In the genomic region with DNA sequence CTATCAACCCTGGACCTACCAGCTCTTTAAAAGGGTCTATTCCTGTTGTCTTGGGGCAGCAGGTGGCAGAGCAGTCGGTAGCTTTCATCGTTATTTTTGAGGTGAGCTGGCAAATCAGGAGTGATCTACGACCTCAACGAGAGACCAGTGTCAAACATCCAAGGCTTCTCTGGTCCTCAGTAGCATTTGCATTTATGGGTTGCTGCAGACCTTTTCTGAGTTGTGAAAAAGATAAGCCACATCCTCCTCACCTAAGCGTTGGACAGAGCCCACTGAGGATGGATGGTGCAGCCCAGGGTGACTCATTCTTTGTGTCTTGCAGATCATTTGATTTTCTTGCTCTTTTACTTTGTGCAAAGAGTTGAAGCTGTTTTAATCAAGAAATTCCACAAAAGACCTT, we compare ENCODE assay signal across 8 mouse cellular contexts. TPM values are rescaled to one million over a fixed set of nuclear protein-coding genes. Genes with fewer than 3 reads are reported as not detected.
DNase-seq lines count a peak whose midpoint lies in the region; ATAC-seq lines count a peak whose summit lies in the region.

No protein-coding gene starts in this region.

- H3K9ac ChIP-seq in neural tube, embryonic 11.5 days (ENCODE audit: low read length): peak overlapping the region; percentile 89
- peak overlapping the region; percentile 89 for H3K9ac ChIP-seq in embryonic facial prominence, embryonic 14.5 days (ENCODE audit: low read depth, low read length)
- peak overlapping the region; percentile 87 for H3K9ac ChIP-seq in intestine, embryonic 14.5 days (ENCODE audit: low read length)
- peak overlapping the region; percentile 67 for H3K9ac ChIP-seq in midbrain, embryonic 15.5 days

- H3K27ac ChIP-seq in neural tube, embryonic 11.5 days (ENCODE audit: low read depth, low read length): no peak overlapping the region
- H3K27ac ChIP-seq in embryonic facial prominence, embryonic 14.5 days (replicated peaks; ENCODE audit: low read depth, low read length): no peak overlapping the region; the same call in 1 of the 2 replicates
- no peak overlapping the region for H3K27ac ChIP-seq in intestine, embryonic 14.5 days (ENCODE audit: low read depth)
- peak overlapping the region; percentile 93 for H3K27ac ChIP-seq in midbrain, embryonic 15.5 days

- peak overlapping the region; percentile 64 for H3K4me2 ChIP-seq in neural tube, embryonic 11.5 days (ENCODE audit: low read depth)
- peak overlapping the region; percentile 93 for H3K4me2 ChIP-seq in embryonic facial prominence, embryonic 14.5 days (ENCODE audit: low read depth, low read length)
- H3K4me2 ChIP-seq in intestine, embryonic 14.5 days (ENCODE audit: low read length): peak overlapping the region; percentile 89
- H3K4me2 ChIP-seq in midbrain, embryonic 15.5 days: peak overlapping the region; percentile 75

- H3K4me1 ChIP-seq in neural tube, embryonic 11.5 days (ENCODE audit: control insufficient read depth, insufficient read depth, low read length): no peaks in the 10 kb centered on the region; the same call in 1 of the 2 replicates
- H3K4me1 ChIP-seq in embryonic facial prominence, embryonic 14.5 days (ENCODE audit: control insufficient read depth, insufficient read depth, low read length): peaks cover 6% of the 10 kb centered on the region; the same call in 1 of the 2 replicates
- H3K4me1 ChIP-seq in intestine, embryonic 14.5 days (replicated peaks; ENCODE audit: control insufficient read depth, insufficient read depth, low read length): peaks cover 14% of the 10 kb centered on the region; the same call in 1 of the 2 replicates
- H3K4me1 ChIP-seq in midbrain, embryonic 15.5 days: peaks cover 17% of the 10 kb centered on the region

- H3K4me3 ChIP-seq in neural tube, embryonic 11.5 days (ENCODE audit: low read depth, low read length): peak overlapping the region; percentile 94
- H3K4me3 ChIP-seq in embryonic facial prominence, embryonic 14.5 days (ENCODE audit: low read depth, low read length): peak overlapping the region; percentile 96
- peak overlapping the region; percentile 92 for H3K4me3 ChIP-seq in intestine, embryonic 14.5 days (ENCODE audit: low read depth, low read length)
- H3K4me3 ChIP-seq in midbrain, embryonic 15.5 days: peak overlapping the region; percentile 75

- H3K36me3 ChIP-seq in neural tube, embryonic 11.5 days (ENCODE audit: control insufficient read depth, insufficient read depth, low read length): no peaks in the 10 kb centered on the region
- H3K36me3 ChIP-seq in embryonic facial prominence, embryonic 14.5 days (ENCODE audit: control insufficient read depth, insufficient read depth, low read length): no peaks in the 10 kb centered on the region
- H3K36me3 ChIP-seq in intestine, embryonic 14.5 days (ENCODE audit: control insufficient read depth, insufficient read depth, low read length): no peaks in the 10 kb centered on the region
- H3K36me3 ChIP-seq in midbrain, embryonic 15.5 days (replicated peaks): no peaks in the 10 kb centered on the region

- H3K9me3 ChIP-seq in neural tube, embryonic 11.5 days (ENCODE audit: control insufficient read depth, low read length): no peaks in the 10 kb centered on the region
- H3K9me3 ChIP-seq in embryonic facial prominence, embryonic 14.5 days (ENCODE audit: control insufficient read depth, low read length): no peaks in the 10 kb centered on the region
- H3K9me3 ChIP-seq in intestine, embryonic 14.5 days (ENCODE audit: control insufficient read depth, low read length): no peaks in the 10 kb centered on the region
- no peaks in the 10 kb centered on the region for H3K9me3 ChIP-seq in midbrain, embryonic 15.5 days

- no peak for DNase-seq in neural tube, embryonic 11.5 days (ENCODE audit: low spot score)
- DNase-seq in neural tube, embryonic 10.5 days (ENCODE audit: extremely low spot score, low spot score): no peak
- no peak for DNase-seq in embryonic facial prominence, embryonic 14.5 days (ENCODE audit: low spot score)
- DNase-seq in intestine, embryonic 14.5 days (ENCODE audit: low spot score): peak; percentile 60
- no peak for DNase-seq in c-Kit-positive CD71-positive TER-119-positive erythroid progenitor cells, embryonic 14.5 days (ENCODE audit: low spot score)
- DNase-seq in gastrocnemius, postnatal 10 days: no peak
- DNase-seq in left cerebral cortex, postnatal 4 days: no peak

- no peaks in the 10 kb centered on the region for H3K27me3 ChIP-seq in neural tube, embryonic 11.5 days (ENCODE audit: control insufficient read depth, insufficient read depth, low read length)
- no peaks in the 10 kb centered on the region for H3K27me3 ChIP-seq in embryonic facial prominence, embryonic 14.5 days (replicated peaks; ENCODE audit: control insufficient read depth, insufficient read depth, low read length)
- no peaks in the 10 kb centered on the region for H3K27me3 ChIP-seq in intestine, embryonic 14.5 days (replicated peaks; ENCODE audit: control insufficient read depth, insufficient read depth, low read length)
- H3K27me3 ChIP-seq in midbrain, embryonic 15.5 days (replicated peaks): no peaks in the 10 kb centered on the region

- peak; percentile 10; the same call in 1 of the 2 replicates for ATAC-seq in neural tube, embryonic 11.5 days (ENCODE audit: insufficient read depth, low FRiP score, low TSS enrichment)
- no peak; the same call in 1 of the 2 replicates for ATAC-seq in embryonic facial prominence, embryonic 14.5 days (ENCODE audit: low read depth)
- 0 out of 2 replicates have a peak, but pooled peaks have one; percentile 6 for ATAC-seq in intestine, embryonic 14.5 days (replicated peaks; ENCODE audit: low FRiP score, low TSS enrichment, low read depth)
- peak; percentile 19; the same call in 1 of the 2 replicates for ATAC-seq in midbrain, embryonic 15.5 days (replicated peaks)

- intact Hi-C loops in left cerebral cortex, postnatal 4 days (cut with DNase I): loop anchor here (5.0 kb wide), 1 partner anchor 1101 kb away; no protein-coding TSS in a partner anchor

- WGBS in neural tube, embryonic 11.5 days: 13% methylated on average over 5 of the region's 5 CpGs
- 8% methylated on average over 5 of the region's 5 CpGs for WGBS in embryonic facial prominence, embryonic 14.5 days
- 9% methylated on average over 5 of the region's 5 CpGs for WGBS in intestine, embryonic 14.5 days
- WGBS in midbrain, embryonic 15.5 days: 3% methylated on average over 5 of the region's 5 CpGs

RNA-seq across cellular contexts. Expression of gene Serpinb6a, which starts 0.5 kb away (rescaled TPM):
- polyA plus RNA-seq in neural tube, embryonic 11.5 days (2014; fragmentation: Nextera tagmentation; extraction: Ambion mirVana): 29.7 and 33.8 TPM in 2 replicates
- polyA plus RNA-seq in embryonic facial prominence, embryonic 14.5 days (2014; fragmentation: Nextera tagmentation; extraction: Ambion mirVana): 83.5 and 86.4 TPM in 2 replicates
- polyA plus RNA-seq in intestine, embryonic 14.5 days (2014; fragmentation: Nextera tagmentation; extraction: Ambion mirVana): 91.9 and 106 TPM in 2 replicates
- 29.1 and 33.9 TPM in 2 replicates for polyA plus RNA-seq in midbrain, embryonic 15.5 days (2015; fragmentation: Nextera tagmentation; extraction: Ambion mirVana)
- total RNA-seq in gastrocnemius, postnatal 10 days (2021): 10 to 100 TPM; 68.8 to 77.6 TPM
- 10 to 100 TPM; 41.2 to 41.3 TPM for total RNA-seq in left cerebral cortex, postnatal 4 days (2021)

RNA-seq across cellular contexts. Expression of gene Ripk1, which starts 0.9 kb away (rescaled TPM):
- polyA plus RNA-seq in neural tube, embryonic 11.5 days (2014; fragmentation: Nextera tagmentation; extraction: Ambion mirVana): 8.2 and 9.0 TPM in 2 replicates
- 18.1 and 18.8 TPM in 2 replicates for polyA plus RNA-seq in embryonic facial prominence, embryonic 14.5 days (2014; fragmentation: Nextera tagmentation; extraction: Ambion mirVana)
- 20.3 TPM in 2 replicates for polyA plus RNA-seq in intestine, embryonic 14.5 days (2014; fragmentation: Nextera tagmentation; extraction: Ambion mirVana)
- polyA plus RNA-seq in midbrain, embryonic 15.5 days (2015; fragmentation: Nextera tagmentation; extraction: Ambion mirVana): 6.2 and 6.7 TPM in 2 replicates
- 10 to 100 TPM in 1 of 2 experiments, 1 to 10 TPM in 1; 8.5 to 11.2 TPM for total RNA-seq in gastrocnemius, postnatal 10 days (2021)
- total RNA-seq in left cerebral cortex, postnatal 4 days (2021): 10 to 100 TPM; 11.7 to 12.7 TPM

RNA-seq across cellular contexts. Expression of gene Bphl, which starts 34.3 kb away (rescaled TPM):
- 26.5 and 30.0 TPM in 2 replicates for polyA plus RNA-seq in neural tube, embryonic 11.5 days (2014; fragmentation: Nextera tagmentation; extraction: Ambion mirVana)
- 47.2 and 52.6 TPM in 2 replicates for polyA plus RNA-seq in embryonic facial prominence, embryonic 14.5 days (2014; fragmentation: Nextera tagmentation; extraction: Ambion mirVana)
- polyA plus RNA-seq in intestine, embryonic 14.5 days (2014; fragmentation: Nextera tagmentation; extraction: Ambion mirVana): 40.4 TPM in 2 replicates
- polyA plus RNA-seq in midbrain, embryonic 15.5 days (2015; fragmentation: Nextera tagmentation; extraction: Ambion mirVana): 35.4 and 36.8 TPM in 2 replicates
- 10 to 100 TPM; 21.3 to 26.5 TPM for total RNA-seq in gastrocnemius, postnatal 10 days (2021)
- 10 to 100 TPM; 27.6 to 31.3 TPM for total RNA-seq in left cerebral cortex, postnatal 4 days (2021)

RNA-seq across cellular contexts. Expression of gene Nqo2, which starts 38.6 kb away (rescaled TPM):
- polyA plus RNA-seq in neural tube, embryonic 11.5 days (2014; fragmentation: Nextera tagmentation; extraction: Ambion mirVana): 21.9 and 22.8 TPM in 2 replicates
- polyA plus RNA-seq in embryonic facial prominence, embryonic 14.5 days (2014; fragmentation: Nextera tagmentation; extraction: Ambion mirVana): 20.0 and 22.0 TPM in 2 replicates
- 33.2 and 36.3 TPM in 2 replicates for polyA plus RNA-seq in intestine, embryonic 14.5 days (2014; fragmentation: Nextera tagmentation; extraction: Ambion mirVana)
- 7.2 and 8.3 TPM in 2 replicates for polyA plus RNA-seq in midbrain, embryonic 15.5 days (2015; fragmentation: Nextera tagmentation; extraction: Ambion mirVana)
- 10 to 100 TPM; 13.6 to 16.8 TPM for total RNA-seq in gastrocnemius, postnatal 10 days (2021)
- 1 to 10 TPM; 3.2 to 3.3 TPM for total RNA-seq in left cerebral cortex, postnatal 4 days (2021)
